Mouse (Mus musculus) common myeloid progenitor, adult 5-6 weeks (primary cell): ENCODE measurements around the gene Chchd1. TPM values are rescaled to one million over a fixed set of nuclear protein-coding genes. Genes with fewer than 3 reads are reported as not detected.

Source experiments
- ATAC-seq: replicated peaks from 2 replicates; pipeline ENCODE4 v1.8.0; 2016; ENCODE audit warnings: low read depth, mild to moderate bottlenecking, moderate TSS enrichment, inconsistent platforms; ENCODE audit not compliant: poor library complexity, severe bottlenecking
- total RNA-seq: library from RNA; stranded (forward); fragments of 200-1000, 187-1606 nt; gene quantifications from 2 replicates; pipeline ENCODE4 v1.2.3, GENCODE M21; 2017

Chchd1 gene
- total RNA-seq, 1 experiment from 2014 or later: 100 TPM

DNA sequence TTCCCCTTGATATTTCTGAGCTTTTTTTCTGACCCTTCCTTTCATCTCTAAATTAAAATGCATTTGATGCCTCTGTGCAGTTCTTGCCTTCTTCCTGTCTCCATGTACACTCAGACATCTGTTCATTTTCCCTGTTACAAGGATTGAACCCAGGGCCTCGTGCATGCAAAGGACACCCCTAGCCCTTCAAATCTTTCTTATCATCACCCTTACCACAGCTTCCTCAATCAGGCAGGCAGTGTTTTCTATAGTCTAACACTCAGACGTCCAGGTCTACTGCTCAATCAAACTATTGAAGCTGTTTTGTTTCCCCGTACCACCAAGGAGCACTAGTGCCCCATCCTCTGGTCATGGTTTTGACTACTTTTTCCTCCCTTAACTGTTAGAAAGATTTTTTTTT, 51.0 kb downstream of the Chchd1 start:
- ATAC-seq: no peak

Other genes with a start within 250 kb of the Chchd1 start
- 48.7 and 60.9 TPM in 2 replicates for gene Anxa7, start 222.9 kb upstream of the Chchd1 start, total RNA-seq
- 1.1 and 1.9 TPM in 2 replicates for gene Mss51, start 206.1 kb upstream of the Chchd1 start, total RNA-seq
- 55.1 and 94.1 TPM in 2 replicates for gene Ppp3cb, start 156.4 kb upstream of the Chchd1 start, total RNA-seq
- 8.3 and 8.6 TPM in 2 replicates for gene Usp54, start 61.9 kb upstream of the Chchd1 start, total RNA-seq
- gene Myoz1, start 46.5 kb upstream of the Chchd1 start, total RNA-seq: not detected in 2 replicates
- gene Synpo2l, start 34.7 kb upstream of the Chchd1 start, total RNA-seq: 0.23 TPM in 1 of 2 replicates, not detected in the other
- gene Sec24c, start 28.7 kb upstream of the Chchd1 start, total RNA-seq: 75.4 and 87.3 TPM in 2 replicates
- 6.2 and 9.5 TPM in 2 replicates for gene Fut11, start 8.0 kb upstream of the Chchd1 start, total RNA-seq
- 7.9 and 17.6 TPM in 2 replicates for gene Zswim8, start 4.5 kb downstream of the Chchd1 start, total RNA-seq
- gene Ndst2, start 31.6 kb downstream of the Chchd1 start, total RNA-seq: 11.6 and 13.4 TPM in 2 replicates
- gene Camk2g, start 91.1 kb downstream of the Chchd1 start, total RNA-seq: 46.7 and 57.4 TPM in 2 replicates
- gene Plau, start 133.7 kb downstream of the Chchd1 start, total RNA-seq: 0.92 and 1.6 TPM in 2 replicates
- 38.3 and 46.9 TPM in 2 replicates for gene Vcl, start 226.4 kb downstream of the Chchd1 start, total RNA-seq